Mouse (Mus musculus) kidney, adult 9 months (tissue): ENCODE measurements around the gene Erbb4.

ENCODE experiments used
- DNase-seq: peaks from one replicate; pipeline ENCODE4 v3.0.0; 2022

Gene Erbb4

DNA sequence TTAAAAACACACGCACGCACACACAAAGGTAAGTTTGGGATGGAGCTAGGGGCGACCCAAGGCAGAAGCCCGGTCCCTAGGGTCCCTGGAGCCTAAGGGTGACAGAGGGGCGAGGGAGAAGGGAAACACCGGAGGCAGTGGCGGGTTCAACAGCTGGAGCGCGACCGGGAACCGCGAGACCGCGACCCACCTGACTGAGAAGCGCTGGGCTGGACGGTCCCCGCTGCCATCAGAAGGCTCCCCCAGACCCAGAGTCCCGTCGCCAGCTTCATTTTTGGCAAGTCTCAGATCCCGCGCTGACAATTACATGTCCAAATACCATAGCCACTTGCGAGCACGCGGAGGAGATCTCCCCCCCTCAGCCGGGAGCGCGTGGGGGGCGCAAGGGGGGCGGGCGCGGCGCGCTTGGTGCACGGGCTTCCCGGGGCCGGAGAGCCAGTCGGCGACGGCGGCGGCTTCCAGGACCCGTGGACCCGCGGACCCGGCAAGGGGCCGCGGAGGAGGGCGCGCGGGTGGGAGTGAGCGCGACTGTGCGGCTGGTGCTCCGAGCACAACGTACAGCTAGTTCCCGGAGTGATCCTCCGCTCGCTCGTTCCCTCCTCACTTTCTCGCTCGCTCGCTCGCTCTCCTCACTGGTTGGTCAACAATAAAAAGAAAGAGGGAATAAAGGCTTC lies at the start of gene Erbb4:
Erbb4 (minus strand) TSS at position 575 of the 674 bp plus-strand sequence.
- peak; percentile 17 for DNase-seq

DNA sequence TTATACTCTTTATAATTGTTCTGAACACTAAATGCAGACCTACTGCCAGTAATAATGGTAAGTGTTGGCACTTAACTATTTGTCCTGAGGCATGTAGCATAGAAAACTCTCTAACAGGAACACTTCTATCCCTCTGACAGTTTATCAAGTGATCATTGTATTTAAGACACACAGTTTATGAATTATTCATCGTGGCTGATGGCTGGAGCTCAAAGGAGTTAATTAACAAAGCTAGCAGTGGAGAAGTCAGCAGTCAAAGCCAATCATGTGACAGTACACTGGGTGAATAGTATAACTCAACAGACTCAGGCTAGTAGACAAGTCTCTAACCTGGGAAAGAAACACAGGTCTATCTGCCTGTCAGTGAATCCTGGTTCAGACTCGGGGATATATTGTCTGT lies 49.5 kb upstream of the Erbb4 start:
- no peak for DNase-seq

DNA sequence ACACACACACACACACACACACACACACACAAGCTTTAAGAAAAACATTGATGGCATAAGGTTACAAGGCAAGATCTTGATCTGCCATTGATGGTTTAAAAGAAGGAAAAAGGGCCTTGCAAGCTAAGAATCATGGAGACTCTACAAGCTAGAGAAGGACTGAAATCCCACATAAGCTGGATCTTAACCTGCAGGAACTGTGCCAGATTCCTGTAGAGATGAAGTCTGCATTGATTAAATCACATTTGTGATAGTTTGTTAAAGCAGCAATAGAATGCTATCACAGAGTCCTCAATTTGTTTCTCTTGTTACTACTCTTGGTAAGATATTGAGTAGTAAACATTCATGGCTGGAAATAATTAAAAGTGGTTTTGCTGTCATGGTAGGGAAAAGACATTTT lies 33.5 kb upstream of the Erbb4 start:
- no peak for DNase-seq

DNA sequence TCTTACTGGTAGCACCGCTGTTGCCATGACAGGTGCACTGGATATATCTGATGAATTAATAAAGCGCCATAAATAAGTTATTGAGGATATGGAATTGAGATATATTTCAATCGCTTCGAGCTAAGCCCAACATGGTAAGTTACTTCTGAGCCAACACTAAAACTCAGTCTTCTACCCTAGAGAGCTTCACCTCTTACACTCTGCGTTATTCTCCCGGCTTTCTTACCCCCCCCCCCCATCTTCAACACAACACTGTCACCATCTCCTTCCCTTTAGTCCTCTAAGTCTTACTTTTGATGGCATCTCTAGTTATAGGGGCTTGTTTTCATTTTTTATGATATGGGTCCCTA lies 31.6 kb upstream of the Erbb4 start:
- no peak for DNase-seq

DNA sequence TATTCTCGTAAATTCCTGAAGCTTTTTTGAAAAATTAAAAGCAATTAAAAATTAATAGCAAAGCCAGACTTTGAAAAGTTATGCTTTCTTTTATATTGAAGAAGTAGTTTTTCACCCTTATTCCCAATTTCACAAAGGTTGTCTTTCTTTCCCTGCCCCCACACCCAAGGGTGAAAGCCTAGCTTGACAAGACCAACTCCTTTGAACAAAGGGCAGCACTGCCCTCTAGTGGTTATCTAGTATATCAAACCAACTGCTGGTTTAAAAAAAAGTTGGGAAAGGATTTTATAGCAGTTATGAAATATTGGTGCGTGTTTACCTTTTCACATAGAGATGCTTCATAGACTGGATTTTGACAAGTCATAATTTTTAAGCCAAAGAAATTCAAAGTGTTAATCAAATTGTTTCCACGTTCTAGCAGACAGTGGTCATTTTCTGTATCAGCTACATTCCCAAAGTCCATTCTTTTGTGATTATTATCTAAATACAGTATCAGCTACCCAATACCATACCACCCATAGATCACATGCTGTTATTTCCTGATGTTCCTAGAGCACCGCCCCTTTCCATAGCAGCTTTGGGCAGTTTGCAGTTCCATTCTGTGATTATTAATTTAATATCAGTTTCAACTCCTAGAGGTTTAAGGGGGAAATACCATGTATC lies 31.1 kb upstream of the Erbb4 start:
- DNase-seq, result peak; percentile 59

DNA sequence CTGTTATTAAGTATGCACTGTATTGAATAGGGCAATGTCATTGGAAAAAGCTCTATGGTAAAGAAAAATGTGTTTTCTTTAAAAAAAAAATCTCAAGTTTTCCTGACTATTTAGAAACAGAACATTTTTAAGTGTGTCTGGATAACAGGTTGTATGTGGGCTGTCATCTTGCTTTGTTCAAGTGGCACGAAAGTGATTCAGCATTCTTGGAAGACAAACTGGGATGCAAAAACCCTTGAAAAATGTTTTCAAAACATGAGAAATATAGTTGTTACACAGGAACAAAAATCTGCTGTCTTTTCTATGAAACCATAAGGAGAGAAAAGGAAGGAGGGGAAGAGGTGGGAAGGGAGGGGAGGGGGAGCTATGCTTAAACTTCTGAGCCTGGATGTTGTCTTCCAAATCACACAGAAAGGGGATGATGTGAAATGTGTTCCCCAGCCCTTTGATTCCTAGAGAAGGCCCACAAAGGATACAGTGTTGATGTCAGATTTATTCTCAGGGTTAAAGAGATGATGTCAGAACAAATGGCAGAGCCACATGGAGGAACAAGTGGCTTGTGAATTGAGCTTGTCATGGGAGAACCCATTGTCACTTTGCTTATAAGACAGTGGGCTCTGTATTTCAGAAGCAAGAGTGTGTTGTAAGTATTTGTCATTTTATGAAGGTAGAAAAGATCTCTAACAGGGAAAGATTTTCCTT lies 16.4 kb upstream of the Erbb4 start:
- DNase-seq, result no peak

DNA sequence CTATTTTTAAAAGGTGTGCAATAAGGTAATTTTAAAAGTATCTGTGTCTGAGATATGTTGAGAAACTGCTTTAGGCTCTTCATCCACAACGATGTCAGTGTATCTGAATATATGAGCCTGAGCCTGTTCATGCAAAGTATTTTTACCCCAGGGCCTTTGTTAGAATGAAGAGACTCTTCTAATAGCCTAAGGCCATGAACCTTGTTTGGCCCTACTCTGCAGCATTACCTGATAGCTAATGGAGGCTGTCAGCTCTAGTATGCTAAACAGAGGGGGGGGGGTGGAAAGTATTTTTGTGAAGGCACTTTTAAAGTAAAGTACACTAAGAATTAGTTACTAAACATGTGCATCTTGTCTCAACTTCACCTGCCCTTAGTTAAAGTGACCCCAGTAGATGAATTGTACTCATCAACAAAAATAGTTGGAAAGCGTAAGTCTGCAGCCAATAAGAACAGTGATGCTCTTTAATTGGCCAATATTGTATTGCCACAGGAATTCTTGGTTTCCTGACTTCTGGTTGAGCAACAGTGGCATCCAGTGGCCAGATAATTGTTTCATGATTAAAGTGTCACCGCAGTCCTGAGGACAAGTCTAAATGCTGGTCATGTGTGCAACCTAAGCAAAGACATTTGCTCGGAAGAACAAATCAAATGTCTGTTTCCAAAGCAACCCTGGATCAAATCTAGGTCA lies 10.5 kb upstream of the Erbb4 start:
- peak; percentile 37 for DNase-seq

DNA sequence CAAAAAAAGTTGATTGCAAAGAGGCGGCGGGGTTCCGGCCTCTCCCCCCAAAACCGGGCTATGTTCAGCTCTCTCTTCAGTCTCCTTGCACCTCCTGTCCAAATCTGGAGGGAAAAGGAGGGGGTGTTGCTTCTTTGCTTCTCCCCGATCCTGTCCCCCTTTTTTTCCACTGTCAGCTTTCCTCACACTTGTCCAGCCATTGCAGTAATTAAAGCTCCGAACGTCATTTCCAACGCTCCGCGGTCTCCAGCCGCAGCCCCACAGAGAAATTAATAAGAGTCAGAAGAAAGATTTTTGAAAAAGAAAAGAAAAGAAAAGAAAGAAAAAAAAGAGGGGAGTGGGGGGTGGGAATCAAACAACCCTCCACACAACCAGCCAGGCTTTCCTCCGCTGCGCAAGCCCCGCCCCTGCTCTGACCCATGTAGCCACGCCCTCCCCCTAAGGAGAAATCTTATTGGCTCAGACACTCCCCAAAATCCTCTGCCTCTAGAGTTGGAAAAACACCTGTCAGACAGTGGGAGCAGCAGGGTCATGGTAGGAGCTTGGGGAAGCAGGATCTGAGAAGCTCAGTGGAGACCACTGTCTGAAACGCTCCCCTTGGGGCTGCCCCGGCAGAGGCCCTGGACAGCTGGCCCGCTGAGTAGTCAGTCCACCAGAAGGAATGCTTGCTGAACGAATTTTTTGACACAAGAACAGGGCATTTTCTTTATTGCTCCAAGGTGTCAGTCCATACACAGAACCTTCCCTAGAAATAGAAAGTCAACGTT lies 483 bp upstream of the Erbb4 start:
- peak; percentile 60 for DNase-seq

DNA sequence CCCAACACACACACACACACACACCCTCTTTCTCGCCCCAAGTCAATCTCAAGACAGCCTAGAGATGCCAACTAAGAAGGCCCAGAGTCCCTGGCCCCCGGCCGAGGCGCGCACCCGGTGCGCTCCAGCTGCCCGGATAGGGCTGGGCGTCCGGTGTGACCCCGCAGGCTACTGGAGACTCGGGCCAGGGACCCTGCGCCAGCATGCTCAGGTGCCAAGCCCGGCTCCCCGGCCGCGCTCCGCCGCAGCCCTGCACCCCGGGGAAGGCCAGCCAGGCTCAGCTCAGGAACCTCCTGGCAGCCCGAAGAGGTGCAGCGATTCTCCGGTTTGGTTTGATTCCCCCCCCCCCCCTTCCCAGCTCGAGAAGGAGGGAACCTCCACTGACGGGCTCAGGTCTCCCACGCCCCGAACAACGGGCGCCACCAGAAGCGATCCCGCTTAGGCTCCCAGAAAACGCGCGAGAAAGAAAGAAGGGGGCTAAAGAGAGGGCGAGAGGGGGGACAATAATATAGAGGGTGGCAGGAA lies 860 bp downstream of the Erbb4 start:
- DNase-seq, result peak; percentile 27

DNA sequence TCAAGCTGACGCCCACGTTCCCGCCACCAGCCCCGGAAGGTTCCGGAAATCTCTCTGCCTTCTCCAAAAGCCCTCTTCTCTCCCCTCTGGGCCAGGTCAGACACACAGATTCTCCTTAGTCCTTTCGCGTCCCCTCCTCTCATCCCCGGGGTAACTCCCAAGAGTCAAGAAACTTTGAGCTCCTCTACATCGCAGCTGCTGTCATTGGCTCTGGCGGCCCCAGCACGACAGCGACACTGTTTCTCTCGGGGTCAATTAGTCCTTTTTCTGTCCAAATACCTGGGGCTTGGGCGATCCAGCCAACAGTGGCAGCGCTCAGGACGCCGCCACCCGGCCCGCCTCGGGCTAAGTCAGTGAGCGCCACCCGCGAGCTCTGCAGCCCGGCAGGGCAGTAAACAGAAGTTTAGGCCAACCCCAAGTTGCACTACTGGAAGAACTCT lies 1.5 kb downstream of the Erbb4 start:
- peak; percentile 45 for DNase-seq

DNA sequence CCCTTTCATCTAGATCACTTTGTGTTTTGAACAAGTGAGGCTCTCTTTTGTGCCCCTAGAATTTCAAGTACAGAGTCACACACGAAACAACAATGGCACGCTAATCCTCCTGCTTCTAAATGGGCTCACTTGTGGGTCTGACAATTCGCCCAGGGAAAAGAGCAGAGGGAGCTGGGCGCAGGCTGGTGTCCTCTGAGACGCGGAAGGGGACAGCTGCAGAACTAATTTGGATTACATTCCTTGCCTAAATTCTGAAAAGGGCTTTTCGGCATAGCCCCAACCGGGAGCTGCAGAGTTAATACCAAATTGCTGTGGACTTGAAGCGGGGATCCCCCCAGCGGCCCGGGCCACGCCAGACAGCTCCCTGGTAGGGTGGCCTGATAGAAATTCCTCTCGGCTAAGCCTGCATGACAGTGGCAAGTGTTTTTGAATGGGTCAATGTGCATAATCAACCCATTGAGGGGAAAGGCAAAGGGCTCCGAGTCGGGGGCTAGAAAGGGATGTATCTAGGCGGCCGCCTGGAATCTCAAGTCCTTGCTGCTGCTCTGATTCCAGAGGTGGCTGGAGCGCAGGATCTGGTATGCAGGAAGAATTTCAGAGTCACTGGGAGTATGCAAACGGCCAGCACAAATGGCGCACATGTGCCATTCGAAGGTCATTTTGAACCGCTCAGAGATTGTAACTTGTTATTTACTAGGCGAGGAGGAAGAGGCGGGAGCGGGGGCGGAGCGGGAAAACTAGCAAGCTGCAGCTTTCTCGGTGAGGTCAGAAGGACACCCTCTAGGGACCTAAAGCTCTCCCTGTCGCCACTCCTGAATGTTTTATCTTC lies 2.2 kb downstream of the Erbb4 start:
- peak; percentile 75 for DNase-seq

DNA sequence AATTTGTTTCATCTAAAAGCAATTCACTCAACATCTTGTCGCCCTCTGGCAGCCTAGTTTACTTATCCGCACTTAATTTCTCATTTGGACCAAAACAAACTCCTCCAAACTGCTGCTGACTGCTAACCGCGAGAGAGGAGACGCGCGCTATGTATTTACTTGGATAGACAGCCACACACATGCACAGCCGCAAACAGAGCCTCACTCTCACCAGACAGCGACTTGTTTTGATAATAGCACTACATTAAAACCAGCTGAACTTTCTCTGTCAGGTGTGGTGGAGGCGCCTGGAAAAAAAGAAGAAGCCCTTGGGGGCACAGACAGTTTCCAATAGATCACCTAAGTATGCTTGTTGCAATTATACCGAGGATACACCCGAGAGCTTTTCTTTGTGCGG lies 2.8 kb downstream of the Erbb4 start:
- DNase-seq, result peak; percentile 30

DNA sequence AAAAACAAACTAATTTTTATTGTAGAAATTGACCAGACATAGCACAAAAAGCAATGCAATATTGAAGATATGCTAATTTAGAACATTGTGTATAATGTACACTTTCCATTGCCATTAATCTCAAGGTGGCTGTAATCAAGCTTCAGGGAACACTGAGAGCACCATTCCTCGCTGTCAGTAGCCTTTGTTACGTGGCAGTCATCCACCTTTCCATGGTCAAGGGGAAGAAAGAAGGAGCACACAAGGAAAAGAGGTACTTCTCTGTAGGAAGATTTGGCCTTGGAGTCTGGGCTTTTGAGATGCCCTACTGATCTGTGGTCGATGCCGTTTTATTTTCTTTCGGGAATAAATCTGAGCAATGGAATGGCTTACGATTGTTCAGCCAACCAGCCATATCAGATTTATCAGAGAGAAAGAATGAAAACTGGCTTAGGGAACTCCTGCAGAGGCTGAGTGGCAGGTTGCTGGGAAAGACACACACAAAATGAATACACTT lies 4.6 kb downstream of the Erbb4 start:
- no peak for DNase-seq

DNA sequence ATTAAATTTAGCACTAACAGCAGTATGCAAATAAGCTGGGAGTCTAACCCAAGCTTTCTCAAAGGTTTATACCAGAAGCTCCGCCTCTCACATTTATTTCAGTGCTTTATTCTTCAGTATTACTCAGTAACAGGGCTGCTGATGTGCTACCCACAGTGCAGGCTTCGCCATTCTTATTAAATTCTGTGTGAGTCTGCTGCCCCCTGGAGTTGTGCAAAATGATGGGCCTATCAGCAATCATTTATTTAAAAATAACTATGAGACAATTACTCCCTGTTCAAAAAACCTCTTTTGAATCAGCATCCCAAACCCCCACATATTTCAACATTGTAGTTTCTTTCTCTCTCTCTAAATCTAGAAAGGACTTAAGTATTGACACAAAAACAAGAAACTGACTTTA lies 6.2 kb downstream of the Erbb4 start:
- no peak for DNase-seq

DNA sequence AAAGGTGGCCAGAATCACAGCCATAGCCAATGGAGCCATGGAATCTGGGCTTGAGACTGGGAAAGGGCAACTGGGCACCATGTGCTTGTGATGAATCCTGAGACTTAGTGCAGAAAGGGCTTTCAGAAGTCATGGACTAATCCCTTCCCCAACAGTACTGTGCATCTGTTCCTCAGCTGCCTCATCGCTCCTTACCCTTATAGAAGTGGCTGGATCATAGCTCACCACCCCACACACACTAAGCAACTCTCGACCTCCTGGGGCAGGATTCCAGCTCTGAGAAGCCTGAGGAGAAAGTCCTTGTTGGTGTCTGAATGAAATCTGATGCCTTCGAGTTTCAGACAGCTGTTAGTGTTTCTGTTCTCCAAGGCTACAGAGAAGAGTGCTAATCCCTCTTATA lies 14.8 kb downstream of the Erbb4 start:
- DNase-seq, result no peak

DNA sequence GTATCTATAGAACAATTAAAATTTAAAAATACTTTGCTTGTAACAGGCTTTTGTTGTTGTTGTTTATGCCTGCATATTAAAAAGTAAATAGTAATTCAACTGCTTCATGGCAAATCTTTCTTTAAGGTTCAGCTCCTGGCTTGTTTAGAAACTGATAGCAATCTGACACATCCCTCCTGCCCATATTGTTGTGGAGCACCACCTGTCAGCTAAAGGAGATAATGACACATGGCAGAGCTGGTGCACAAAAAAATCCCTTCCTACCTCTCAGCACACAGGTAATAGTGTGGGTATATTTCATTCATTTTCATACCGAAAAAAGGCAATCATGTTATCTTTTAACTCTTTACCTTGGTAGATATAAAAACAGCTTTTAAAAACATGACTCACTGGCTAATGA lies 18.5 kb downstream of the Erbb4 start:
- no peak for DNase-seq

DNA sequence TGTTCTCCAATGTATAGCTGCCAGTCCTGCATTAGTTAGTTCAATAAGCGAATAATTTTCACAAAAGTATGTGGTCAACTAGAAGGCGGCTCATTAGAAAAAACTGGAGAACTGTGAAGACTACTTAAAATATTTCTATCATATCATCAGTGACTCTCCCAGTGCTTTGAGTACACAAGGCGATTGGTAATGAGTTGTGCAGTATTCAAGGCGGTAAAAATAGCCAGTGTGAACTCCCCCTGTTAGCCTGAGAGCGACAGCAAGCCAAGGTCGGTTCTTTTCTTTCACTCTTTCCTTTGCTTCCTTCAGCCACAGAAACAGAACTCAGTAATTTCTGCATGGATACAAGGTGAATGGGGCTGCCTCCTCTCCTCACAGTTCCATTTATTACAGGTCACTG lies 22.1 kb downstream of the Erbb4 start:
- no peak for DNase-seq

DNA sequence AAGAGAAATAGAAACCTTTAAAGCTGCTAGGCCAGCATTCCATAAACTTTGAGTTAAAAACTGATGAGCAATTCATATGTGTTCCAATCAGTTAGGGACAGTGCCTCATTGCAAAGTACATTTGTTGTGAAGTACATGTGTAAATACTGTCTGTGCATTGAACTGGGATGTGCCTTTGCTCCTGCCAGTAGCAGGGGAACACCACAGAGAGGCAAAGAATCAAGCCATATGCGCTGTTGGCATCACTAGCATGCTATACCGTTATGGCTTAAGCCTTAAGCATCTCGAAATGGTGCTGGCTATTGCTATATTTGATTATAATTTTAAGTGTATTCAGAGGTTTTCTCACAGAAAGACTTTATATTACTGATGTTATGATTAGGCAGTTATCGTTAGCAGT lies 58.9 kb downstream of the Erbb4 start:
- DNase-seq, result no peak

DNA sequence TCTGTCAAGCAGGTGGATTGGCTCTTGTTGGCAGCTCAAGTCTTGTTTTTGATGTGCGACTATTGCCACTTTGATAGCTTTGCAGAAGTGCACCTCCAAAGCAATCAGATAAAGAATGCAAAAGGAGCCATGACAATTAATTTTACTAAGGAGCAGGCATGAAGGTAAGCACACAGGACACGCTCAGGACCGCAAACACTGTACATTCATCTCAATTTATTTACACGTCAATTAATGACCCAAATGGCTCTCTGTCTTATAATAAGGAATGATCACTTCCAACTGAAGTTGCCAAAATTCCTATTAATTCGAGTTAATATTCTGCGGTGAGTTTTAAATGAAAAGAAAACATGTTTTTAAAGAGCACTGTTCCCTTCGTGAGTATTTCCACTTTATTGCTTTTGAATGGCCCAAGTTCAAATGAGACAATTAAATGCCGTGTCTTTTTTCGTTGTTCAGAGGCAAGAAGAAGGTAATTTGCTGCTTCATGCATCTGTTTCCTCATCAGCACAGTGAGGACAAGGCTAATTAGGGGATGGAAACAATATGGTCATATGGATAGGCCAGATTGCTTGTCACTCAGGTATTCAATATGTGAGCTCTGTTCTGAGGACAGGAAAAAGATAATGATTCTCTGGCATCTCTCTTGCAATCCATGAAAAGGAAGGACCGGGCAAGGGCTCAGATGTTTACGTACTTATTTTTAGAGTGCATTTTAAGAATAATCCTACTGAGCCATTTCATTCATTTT lies 61.5 kb downstream of the Erbb4 start:
- no peak for DNase-seq

DNA sequence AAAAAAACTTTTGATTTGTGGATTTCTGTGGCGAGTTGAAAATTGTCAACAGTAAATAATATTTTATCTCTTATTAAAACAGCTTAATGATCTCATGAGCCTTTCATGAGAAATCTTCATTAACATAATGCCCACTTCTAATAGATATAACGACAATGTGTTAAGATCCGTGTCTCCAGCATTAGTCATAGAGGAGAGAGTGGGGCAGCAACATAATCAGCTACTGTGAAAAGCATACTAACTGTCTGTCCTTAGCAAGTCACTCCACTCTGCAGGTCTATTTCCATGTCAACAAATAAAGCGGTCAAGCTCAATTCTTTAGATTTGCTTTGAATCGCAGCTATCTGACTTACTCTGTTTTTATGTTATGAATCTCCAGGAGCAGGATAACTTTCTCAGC lies 80.0 kb downstream of the Erbb4 start:
- no peak for DNase-seq

DNA sequence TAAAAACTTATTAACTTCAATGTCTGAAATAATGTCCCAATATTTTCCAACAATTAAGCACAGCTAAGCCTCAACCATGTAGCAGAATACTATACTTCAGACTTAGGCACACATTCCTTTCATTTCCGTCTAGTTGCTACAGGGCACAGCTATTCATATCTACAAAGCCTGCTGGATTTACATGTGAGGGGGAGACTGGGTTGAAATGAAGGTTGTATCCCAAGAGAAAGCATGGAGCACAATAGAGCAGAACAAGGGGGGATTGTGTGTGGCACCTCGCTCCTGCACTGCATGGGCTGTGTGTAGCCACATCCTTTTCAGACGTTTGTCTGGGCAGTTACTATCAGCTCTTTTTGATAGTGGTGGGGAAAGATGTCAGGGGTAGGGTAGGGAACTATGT lies 83.0 kb downstream of the Erbb4 start:
- DNase-seq, result peak; percentile 44
